Mouse (Mus musculus) embryonic facial prominence, embryonic 13.5 days (tissue): ENCODE data around the gene Cadm1. TPM values are rescaled to one million over a fixed set of nuclear protein-coding genes. Genes with fewer than 3 reads are reported as not detected.

Experiments used
- ATAC-seq: fragments of 200-750 bp; cut with Nextera tagmentation; 2 replicates; pipeline ENCODE4 v1.8.0; 2017; ENCODE audit warnings: low read depth; ENCODE audit not compliant: insufficient number of reproducible peaks, insufficient read depth, low FRiP score, low TSS enrichment
- H3K27ac ChIP-seq: fragments of 300-500 bp; sonication (generic); 2 replicates; pipeline ENCODE4 v1.5.1; 2015; ENCODE audit warnings: moderate library complexity, mild to moderate bottlenecking, inconsistent platforms
- H3K27me3 ChIP-seq: fragments of 300-500 bp; sonication (generic); 2 replicates; pipeline ENCODE4 v1.6.1; 2015; ENCODE audit warnings: mild to moderate bottlenecking, inconsistent platforms
- H3K36me3 ChIP-seq: fragments of 300-500 bp; sonication (generic); 2 replicates; pipeline ENCODE4 v1.6.1; 2015; ENCODE audit warnings: mild to moderate bottlenecking, inconsistent platforms
- H3K4me1 ChIP-seq: fragments of 300-500 bp; sonication (generic); 2 replicates; pipeline ENCODE4 v1.6.1; 2015; ENCODE audit warnings: inconsistent platforms
- H3K4me2 ChIP-seq: fragments of 300-500 bp; sonication (generic); 2 replicates; pipeline ENCODE4 v1.6.1; 2015; ENCODE audit warnings: moderate library complexity, mild to moderate bottlenecking, inconsistent platforms
- H3K4me3 ChIP-seq: fragments of 300-500 bp; sonication (generic); 2 replicates; pipeline ENCODE4 v1.5.1; 2015; ENCODE audit warnings: mild to moderate bottlenecking, inconsistent platforms
- H3K9ac ChIP-seq: fragments of 300-500 bp; sonication (generic); 2 replicates; pipeline ENCODE4 v1.6.1; 2015; ENCODE audit warnings: mild to moderate bottlenecking, inconsistent platforms
- H3K9me3 ChIP-seq: fragments of 300-500 bp; sonication (generic); 2 replicates; pipeline ENCODE4 v1.6.1; 2016; ENCODE audit warnings: inconsistent platforms
- WGBS: fragments of 180-500 bp; shearing (Covaris S2); methylation state at CpG from one replicate; pipeline ENCODE4 v1.1.7; 2015; ENCODE audit warnings: mixed read lengths; 5-methylcytosine and 5-hydroxymethylcytosine counted together
- polyA plus RNA-seq: library from polyadenylated mRNA; unstranded; fragments of >200 nt; fragmentation: Nextera tagmentation; extraction: Ambion mirVana; gene quantifications from 2 replicates; pipeline ENCODE4 v1.2.1, GENCODE M21; 2015

The Cadm1 gene
- polyA plus RNA-seq, 1 experiment from 2014 or later = 53.0 TPM

GRCm38 (mm10) chr9:47771953-47772352 lies 242.0 kb downstream of the Cadm1 start:
- Histone ChIP-seq H3K4me2 (no peak overlapping the region), H3K4me1 (peaks cover 4% of the 10 kb centered on the region; the same call in 1 of the 2 replicates), H3K27me3 (no peaks in the 10 kb centered on the region), H3K27ac (no peak overlapping the region), H3K9ac (no peak overlapping the region), H3K4me3 (no peak overlapping the region), H3K36me3 (no peaks in the 10 kb centered on the region), H3K9me3 (no peaks in the 10 kb centered on the region)
- no peak for ATAC-seq
- WGBS = 75% methylated on average over 5 of the region's 5 CpGs

- Histone ChIP-seq H3K9ac (no peak overlapping the region), H3K4me3 (no peak overlapping the region), H3K27ac (no peak overlapping the region), H3K36me3 (no peaks in the 10 kb centered on the region), H3K4me1 (peaks cover 8% of the 10 kb centered on the region), H3K4me2 (no peak overlapping the region), H3K9me3 (no peaks in the 10 kb centered on the region), H3K27me3 (no peaks in the 10 kb centered on the region)
- no peak for ATAC-seq
- 90% methylated on average over 6 of the region's 6 CpGs for WGBS
Measured at GRCm38 (mm10) chr9:47772750-47773149, 242.8 kb downstream of the Cadm1 start.

- ATAC-seq = no peak
- Histone ChIP-seq H3K4me2 (no peak overlapping the region), H3K27me3 (no peaks in the 10 kb centered on the region), H3K9ac (no peak overlapping the region), H3K36me3 (no peaks in the 10 kb centered on the region), H3K4me3 (no peak overlapping the region), H3K9me3 (no peaks in the 10 kb centered on the region), H3K27ac (no peak overlapping the region), H3K4me1 (peaks cover 17% of the 10 kb centered on the region)
- WGBS = 74% methylated on average over 9 of the region's 9 CpGs
Measured at GRCm38 (mm10) chr9:47776941-47777919, 247.3 kb downstream of the Cadm1 start.

- no peaks in the 10 kb centered on the region for H3K36me3 ChIP-seq
- H3K4me3 ChIP-seq = no peak overlapping the region
- peaks cover 17% of the 10 kb centered on the region for H3K4me1 ChIP-seq
- WGBS = 71% methylated on average over 11 of the region's 11 CpGs
- ATAC-seq = no peak
- H3K4me2 ChIP-seq = no peak overlapping the region
- H3K9me3 ChIP-seq = no peaks in the 10 kb centered on the region
- no peaks in the 10 kb centered on the region for H3K27me3 ChIP-seq
- H3K27ac ChIP-seq = no peak overlapping the region
- no peak overlapping the region for H3K9ac ChIP-seq
Measured at GRCm38 (mm10) chr9:47778438-47778837, 248.5 kb downstream of the Cadm1 start.

GRCm38 (mm10) chr9:47779291-47779690 lies 249.3 kb downstream of the Cadm1 start:
- no peak overlapping the region for H3K4me3 ChIP-seq
- no peak overlapping the region for H3K27ac ChIP-seq
- no peaks in the 10 kb centered on the region for H3K27me3 ChIP-seq
- ATAC-seq = no peak
- no peak overlapping the region for H3K4me2 ChIP-seq
- no peak overlapping the region for H3K9ac ChIP-seq
- no peaks in the 10 kb centered on the region for H3K9me3 ChIP-seq
- 74% methylated on average over 6 of the region's 6 CpGs for WGBS
- H3K4me1 ChIP-seq = peaks cover 17% of the 10 kb centered on the region
- H3K36me3 ChIP-seq = no peaks in the 10 kb centered on the region

GRCm38 (mm10) chr9:47786642-47787041 lies 256.7 kb downstream of the Cadm1 start:
- H3K4me2 ChIP-seq = no peak overlapping the region
- no peak for ATAC-seq
- no peaks in the 10 kb centered on the region for H3K27me3 ChIP-seq
- no peak overlapping the region for H3K27ac ChIP-seq
- no peaks in the 10 kb centered on the region for H3K36me3 ChIP-seq
- peaks cover 7% of the 10 kb centered on the region for H3K4me1 ChIP-seq
- no peak overlapping the region for H3K9ac ChIP-seq
- WGBS = 82% methylated on average over 3 of the region's 3 CpGs
- no peaks in the 10 kb centered on the region for H3K9me3 ChIP-seq
- H3K4me3 ChIP-seq = no peak overlapping the region

GRCm38 (mm10) chr9:47798478-47798877 lies 268.5 kb downstream of the Cadm1 start:
- no peak for ATAC-seq
- H3K9me3 ChIP-seq = no peaks in the 10 kb centered on the region

GRCm38 (mm10) chr9:47801242-47801641 lies 271.3 kb downstream of the Cadm1 start:
- Histone ChIP-seq H3K9ac (no peak overlapping the region), H3K27ac (no peak overlapping the region), H3K4me2 (no peak overlapping the region), H3K4me3 (no peak overlapping the region), H3K27me3 (no peaks in the 10 kb centered on the region), H3K9me3 (no peaks in the 10 kb centered on the region), H3K4me1 (peaks cover 12% of the 10 kb centered on the region; the same call in 1 of the 2 replicates), H3K36me3 (peaks cover 12% of the 10 kb centered on the region; the same call in 1 of the 2 replicates)
- 52% methylated on average over 4 of the region's 4 CpGs for WGBS
- no peak for ATAC-seq

More at GRCm38 (mm10) chr9:47798478-47798877, 268.5 kb downstream of the Cadm1 start:
- H3K4me1 ChIP-seq = peaks cover 12% of the 10 kb centered on the region; the same call in 1 of the 2 replicates
- no peak overlapping the region for H3K4me3 ChIP-seq
- H3K27me3 ChIP-seq = no peaks in the 10 kb centered on the region
- H3K4me2 ChIP-seq = no peak overlapping the region
- no peak overlapping the region for H3K27ac ChIP-seq
- no peak overlapping the region for H3K9ac ChIP-seq
- 89% methylated on average over 5 of the region's 5 CpGs for WGBS
- H3K36me3 ChIP-seq = peaks cover 12% of the 10 kb centered on the region; the same call in 1 of the 2 replicates

- no peak overlapping the region for H3K4me3 ChIP-seq
- H3K9ac ChIP-seq = no peak overlapping the region
- H3K4me2 ChIP-seq = no peak overlapping the region
- no peak for ATAC-seq
- H3K4me1 ChIP-seq = peaks cover 7% of the 10 kb centered on the region; the same call in 1 of the 2 replicates
- H3K9me3 ChIP-seq = no peaks in the 10 kb centered on the region
- no peak overlapping the region for H3K27ac ChIP-seq
- H3K36me3 ChIP-seq = peaks cover 12% of the 10 kb centered on the region; the same call in 1 of the 2 replicates
- WGBS = 92% methylated on average over 4 of the region's 4 CpGs
- H3K27me3 ChIP-seq = no peaks in the 10 kb centered on the region
Measured at GRCm38 (mm10) chr9:47802527-47802926, 272.6 kb downstream of the Cadm1 start.

GRCm38 (mm10) chr9:47803531-47804105 lies 273.6 kb downstream of the Cadm1 start:
- ATAC-seq = no peak
- no peak overlapping the region for H3K4me3 ChIP-seq
- WGBS = 67% methylated on average over 13 of the region's 13 CpGs
- H3K27me3 ChIP-seq = no peaks in the 10 kb centered on the region
- H3K4me2 ChIP-seq = no peak overlapping the region
- H3K9me3 ChIP-seq = no peaks in the 10 kb centered on the region
- no peak overlapping the region for H3K9ac ChIP-seq
- peaks cover 12% of the 10 kb centered on the region; the same call in 1 of the 2 replicates for H3K36me3 ChIP-seq
- H3K27ac ChIP-seq = no peak overlapping the region
- 0 out of 2 replicates have a peak, but pooled peaks cover 3% of the 10 kb centered on the region for H3K4me1 ChIP-seq

GRCm38 (mm10) chr9:47805658-47806057 lies 275.7 kb downstream of the Cadm1 start:
- 46% methylated on average over 7 of the region's 7 CpGs for WGBS
- Histone ChIP-seq H3K4me2 (no peak overlapping the region), H3K9ac (no peak overlapping the region), H3K4me3 (no peak overlapping the region), H3K4me1 (0 out of 2 replicates have a peak, but pooled peaks cover 3% of the 10 kb centered on the region), H3K27me3 (no peaks in the 10 kb centered on the region), H3K27ac (no peak overlapping the region), H3K36me3 (peaks cover 4% of the 10 kb centered on the region; the same call in 1 of the 2 replicates), H3K9me3 (no peaks in the 10 kb centered on the region)
- no peak for ATAC-seq
